Mouse (Mus musculus): ENCODE results near the gene Gm20388. TPM values are rescaled to one million over a fixed set of nuclear protein-coding genes. Genes with fewer than 3 reads are reported as not detected.

Gene Gm20388
- polyA plus RNA-seq, 1 experiment from 2014 or later = 47.1 TPM

DNA sequence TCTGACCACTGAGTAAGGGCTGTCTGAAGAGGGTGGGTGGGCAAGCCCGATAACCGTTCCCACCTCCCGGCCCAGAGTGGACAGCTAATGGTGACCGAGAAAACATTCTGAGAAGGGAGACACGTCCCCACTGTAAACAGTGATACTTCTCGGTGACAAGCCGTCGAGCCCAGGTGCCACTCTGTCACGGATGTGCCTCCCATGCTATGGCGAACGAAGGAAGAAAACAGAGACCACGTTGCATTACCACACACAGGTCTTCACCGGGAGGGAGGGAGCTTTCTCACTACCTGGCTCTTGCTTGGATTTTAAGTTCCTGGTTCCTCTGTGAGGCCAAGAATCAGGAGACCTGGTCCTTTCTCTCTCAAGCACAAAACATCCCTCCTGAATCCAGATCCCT, 2637.7 kb downstream of the Gm20388 start:
- Histone ChIP-seq H3K79me2 (ENCODE audit: inconsistent target) (peaks cover 73% of the 10 kb centered on the region), H3K36me3 (ENCODE audit: inconsistent target) (no peaks in the 10 kb centered on the region; the same call in 1 of the 2 replicates), H3K4me3 (ENCODE audit: inconsistent target) (no peak overlapping the region), H3K27ac (peak overlapping the region; percentile 69)
- WGBS (ENCODE audit: missing documents) = 33% methylated on average over 13 of the region's 13 CpGs

GRCm38 (mm10) chr8:122548891-122549439, 2638.3 kb downstream of the Gm20388 start:
- peak overlapping the region; percentile 69 for H3K27ac ChIP-seq
- H3K79me2 ChIP-seq (ENCODE audit: inconsistent target) = peaks cover 66% of the 10 kb centered on the region
- peak overlapping the region; percentile 61; the same call in 1 of the 2 replicates for H3K4me3 ChIP-seq (ENCODE audit: inconsistent target)
- no peaks in the 10 kb centered on the region for H3K36me3 ChIP-seq (ENCODE audit: inconsistent target)
- WGBS (ENCODE audit: missing documents) = 81% methylated on average over 3 of the region's 3 CpGs

GRCm38 (mm10) chr8:122550234-122550994, 2639.8 kb downstream of the Gm20388 start:
- Histone ChIP-seq H3K4me3 (ENCODE audit: inconsistent target) (peak overlapping the region; percentile 61), H3K79me2 (ENCODE audit: inconsistent target) (peaks cover 52% of the 10 kb centered on the region), H3K27ac (peak overlapping the region; percentile 69), H3K36me3 (ENCODE audit: inconsistent target) (no peaks in the 10 kb centered on the region)
- WGBS (ENCODE audit: missing documents) = 2% methylated on average over 49 of the region's 52 CpGs

DNA sequence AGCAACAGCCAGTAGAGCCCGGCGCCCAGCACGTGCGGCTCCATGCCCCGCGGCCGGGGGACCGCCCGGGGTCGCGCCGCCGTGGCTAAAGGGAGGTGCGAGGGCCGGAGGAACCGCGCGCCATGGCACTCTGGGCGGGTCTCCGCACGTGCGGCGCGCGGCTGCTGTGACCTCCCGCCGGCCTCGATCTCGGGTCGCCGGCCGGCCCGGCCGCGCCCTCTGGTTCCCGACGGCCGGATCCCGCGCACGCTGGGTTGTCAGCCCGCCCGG, 2640.3 kb downstream of the Gm20388 start:
- Histone ChIP-seq H3K36me3 (ENCODE audit: inconsistent target) (no peaks in the 10 kb centered on the region), H3K4me3 (ENCODE audit: inconsistent target) (no peak overlapping the region), H3K27ac (no peak overlapping the region), H3K79me2 (ENCODE audit: inconsistent target) (peaks cover 47% of the 10 kb centered on the region)
- 1% methylated on average over 37 of the region's 43 CpGs for WGBS (ENCODE audit: missing documents)

GRCm38 (mm10) chr8:122551265-122552051, 2640.8 kb downstream of the Gm20388 start, which contains the start of gene Piezo1:
Gene Piezo1, minus strand, starts transcription at chr8:122551329.
- peaks cover 41% of the 10 kb centered on the region for H3K79me2 ChIP-seq (ENCODE audit: inconsistent target)
- H3K4me3 ChIP-seq (ENCODE audit: inconsistent target) = peak within 1 kb of the TSS; percentile 61
- no peaks in the 10 kb centered on the region for H3K36me3 ChIP-seq (ENCODE audit: inconsistent target)
- 8% methylated on average over 56 of the region's 56 CpGs for WGBS (ENCODE audit: missing documents)
- peak within 1 kb of the TSS; percentile 69 for H3K27ac ChIP-seq

DNA sequence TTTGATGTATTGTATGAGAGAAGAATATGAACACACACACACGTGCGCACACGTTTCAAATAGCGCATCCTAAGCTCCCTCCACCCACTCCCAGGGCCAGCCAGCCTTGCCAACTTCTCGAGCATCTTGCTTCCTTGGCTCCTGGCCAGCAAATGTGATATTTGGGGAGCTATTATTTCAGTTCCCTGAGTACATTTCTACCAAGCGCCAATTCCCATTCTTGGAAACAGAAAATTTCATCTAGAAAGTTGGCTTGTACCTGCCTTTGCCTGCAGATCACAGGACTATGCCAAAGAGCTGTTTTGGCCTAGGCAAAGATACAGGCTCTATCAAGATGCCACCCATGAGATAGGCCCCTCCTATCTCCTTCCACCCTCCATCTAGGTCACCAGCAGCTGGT, 2644.1 kb downstream of the Gm20388 start:
- Histone ChIP-seq H3K27ac (peak overlapping the region; percentile 99), H3K4me3 (ENCODE audit: inconsistent target) (no peak overlapping the region), H3K79me2 (ENCODE audit: inconsistent target) (peaks cover 8% of the 10 kb centered on the region), H3K36me3 (ENCODE audit: inconsistent target) (no peaks in the 10 kb centered on the region)
- WGBS (ENCODE audit: missing documents) = 84% methylated on average over 6 of the region's 6 CpGs

DNA sequence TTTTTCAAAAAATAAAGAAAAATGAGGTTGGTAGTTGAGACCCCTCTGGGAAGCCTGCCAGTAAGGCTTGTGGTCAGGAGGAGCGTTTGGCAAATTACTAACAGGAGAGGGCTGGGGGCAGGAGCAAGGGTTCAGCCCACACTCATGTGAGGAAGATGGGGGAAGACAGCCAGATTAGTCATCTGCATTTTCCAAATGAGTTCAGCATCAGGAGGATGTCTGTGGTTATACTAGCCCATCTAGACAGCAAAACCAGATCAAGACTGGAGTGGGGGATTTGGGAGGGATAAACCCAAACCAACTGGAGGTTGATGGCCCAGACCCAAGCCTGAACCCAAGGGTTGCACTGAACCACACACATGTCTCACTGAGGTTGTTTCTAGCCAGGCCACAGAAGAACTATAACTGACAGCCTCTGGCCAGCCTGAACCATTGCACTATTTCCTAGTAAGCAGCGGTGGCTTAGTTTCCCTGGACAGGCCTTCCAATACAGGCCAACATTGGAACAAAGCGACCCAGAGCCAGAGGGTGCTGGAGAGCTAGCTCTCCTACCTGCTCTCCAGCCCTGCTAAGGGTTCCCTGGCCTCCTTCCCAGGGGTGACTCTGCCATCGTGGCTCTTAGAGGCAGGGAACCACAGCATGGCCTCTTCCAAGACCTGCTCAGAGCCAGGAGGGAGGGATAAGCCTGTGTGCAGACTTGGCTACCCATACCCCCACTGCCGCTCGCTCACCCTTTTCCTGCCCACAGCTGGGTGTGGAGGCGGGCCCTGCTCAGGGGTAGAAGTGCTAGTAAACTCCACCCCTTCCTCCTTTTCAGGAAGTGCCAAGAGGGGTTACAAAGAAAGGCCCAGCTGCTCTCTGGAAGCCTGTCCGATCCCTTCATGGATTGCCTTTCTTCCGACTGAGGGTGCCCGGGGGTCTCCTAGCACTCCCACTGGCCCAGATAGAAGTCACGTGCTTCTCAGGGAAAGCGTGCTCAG, 2645.7 kb downstream of the Gm20388 start:
- WGBS (ENCODE audit: missing documents) = 7% methylated on average over 12 of the region's 12 CpGs
- Histone ChIP-seq H3K36me3 (ENCODE audit: inconsistent target) (no peaks in the 10 kb centered on the region), H3K4me3 (ENCODE audit: inconsistent target) (peak overlapping the region; percentile 48), H3K79me2 (ENCODE audit: inconsistent target) (no peaks in the 10 kb centered on the region), H3K27ac (peak overlapping the region; percentile 99)

- Histone ChIP-seq H3K4me3 (ENCODE audit: inconsistent target) (peak overlapping the region; percentile 48), H3K79me2 (ENCODE audit: inconsistent target) (no peaks in the 10 kb centered on the region)
- 28% methylated on average over 6 of the region's 10 CpGs for WGBS (ENCODE audit: missing documents)
Measured at GRCm38 (mm10) chr8:122557248-122558038, 2646.8 kb downstream of the Gm20388 start.

DNA sequence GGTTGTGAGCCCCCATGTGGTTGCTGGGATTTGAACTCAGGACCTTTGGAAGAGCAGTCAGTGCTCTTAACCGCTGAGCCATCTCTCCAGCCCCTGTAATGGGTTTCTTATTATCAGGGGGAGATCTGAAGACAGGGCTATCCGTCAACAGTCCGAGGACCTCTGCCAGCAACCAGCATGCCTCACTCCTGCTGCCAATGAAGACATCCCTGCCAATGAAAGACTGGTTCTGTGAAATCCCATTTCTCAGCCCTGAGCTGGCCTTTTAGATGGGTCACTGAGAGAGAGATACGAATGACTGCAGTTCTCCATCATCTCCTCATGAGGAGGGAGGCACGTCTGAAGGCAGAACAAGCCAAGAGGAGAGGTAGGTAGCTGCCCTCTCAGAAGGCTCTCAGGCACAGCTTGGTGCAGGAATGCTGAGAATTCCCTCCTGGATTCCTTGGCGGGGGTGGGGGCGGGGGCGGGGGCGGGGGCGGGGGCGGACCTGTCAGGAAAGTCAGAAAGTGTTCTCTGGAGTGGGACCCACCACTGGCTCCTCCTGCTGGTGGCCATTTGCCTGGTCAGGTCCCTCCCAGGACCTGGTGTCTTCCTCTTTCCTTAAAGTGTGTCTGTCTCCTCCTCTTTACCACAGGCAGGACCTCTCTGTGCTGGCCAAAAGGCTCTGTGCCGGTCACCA, 2648.2 kb downstream of the Gm20388 start:
- Histone ChIP-seq H3K36me3 (ENCODE audit: inconsistent target) (no peaks in the 10 kb centered on the region), H3K27ac (peak overlapping the region; percentile 99), H3K79me2 (ENCODE audit: inconsistent target) (no peaks in the 10 kb centered on the region), H3K4me3 (ENCODE audit: inconsistent target) (no peak overlapping the region)
- WGBS (ENCODE audit: missing documents) = 71% methylated on average over 7 of the region's 12 CpGs

More at GRCm38 (mm10) chr8:122557248-122558038, 2646.8 kb downstream of the Gm20388 start:
- H3K27ac ChIP-seq = peak overlapping the region; percentile 99
- no peaks in the 10 kb centered on the region for H3K36me3 ChIP-seq (ENCODE audit: inconsistent target)

DNA sequence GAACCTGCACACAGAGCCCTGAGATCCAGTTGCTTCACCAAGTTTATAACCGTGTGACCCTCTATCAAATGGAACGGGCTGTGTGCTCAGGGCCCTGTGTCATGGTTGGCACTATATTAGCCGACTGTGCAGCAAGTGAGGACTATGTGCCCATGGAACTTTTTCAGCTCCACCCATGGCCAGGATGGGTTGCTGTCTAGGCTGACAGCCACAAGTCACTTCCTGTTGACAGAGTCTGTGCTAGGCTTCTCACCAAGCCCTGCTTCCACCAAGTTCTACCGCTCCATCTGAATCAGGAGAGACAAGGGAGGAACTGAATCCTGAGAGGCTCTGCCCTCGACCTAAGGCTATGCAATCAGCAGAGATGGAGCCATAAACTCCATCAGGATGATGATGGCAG, 2650.6 kb downstream of the Gm20388 start:
- Histone ChIP-seq H3K79me2 (ENCODE audit: inconsistent target) (peaks cover 12% of the 10 kb centered on the region), H3K36me3 (ENCODE audit: inconsistent target) (no peaks in the 10 kb centered on the region), H3K4me3 (ENCODE audit: inconsistent target) (no peak overlapping the region), H3K27ac (peak overlapping the region; percentile 85)
- WGBS (ENCODE audit: missing documents) = 19% methylated on average over 5 of the region's 5 CpGs

GRCm38 (mm10) chr8:122564363-122565352, 2654.0 kb downstream of the Gm20388 start:
- WGBS (ENCODE audit: missing documents) = 22% methylated on average over 25 of the region's 25 CpGs
- peak overlapping the region; percentile 98 for H3K27ac ChIP-seq
- H3K4me3 ChIP-seq (ENCODE audit: inconsistent target) = peak overlapping the region; percentile 20

GRCm38 (mm10) chr8:122566766-122567165, 2656.1 kb downstream of the Gm20388 start:
- Histone ChIP-seq H3K4me3 (ENCODE audit: inconsistent target) (peak overlapping the region; percentile 71), H3K36me3 (ENCODE audit: inconsistent target) (peaks cover 21% of the 10 kb centered on the region), H3K27ac (peak overlapping the region; percentile 98), H3K79me2 (ENCODE audit: inconsistent target) (peaks cover 49% of the 10 kb centered on the region)
- WGBS (ENCODE audit: missing documents) = 37% methylated on average over 6 of the region's 6 CpGs

More at GRCm38 (mm10) chr8:122564363-122565352, 2654.0 kb downstream of the Gm20388 start:
- Histone ChIP-seq H3K36me3 (ENCODE audit: inconsistent target) (peaks cover 2% of the 10 kb centered on the region; the same call in 1 of the 2 replicates), H3K79me2 (ENCODE audit: inconsistent target) (peaks cover 28% of the 10 kb centered on the region)

Measured in macrophage (primary cell).